Mouse (Mus musculus): ENCODE measurements around the gene Gm48551. TPM values are rescaled to one million over a fixed set of nuclear protein-coding genes. Genes with fewer than 3 reads are reported as not detected.

Gm48551 gene
- total RNA-seq, 2 experiments from 2014 or later = 0.57 to 0.97 TPM

GRCm38 (mm10) chr10:81403511-81403910 lies 19.2 kb downstream of the Gm48551 start:
- no peak for DNase-seq (ENCODE audit: low spot score)

GRCm38 (mm10) chr10:81404082-81404481 lies 19.8 kb downstream of the Gm48551 start:
- DNase-seq (ENCODE audit: low spot score) = no peak

- no peak for DNase-seq (ENCODE audit: low spot score)
These were observed 20.5 kb downstream of the Gm48551 start for GRCm38 (mm10) chr10:81404720-81405119.

- no peak for DNase-seq (ENCODE audit: low spot score)
These were observed 21.4 kb downstream of the Gm48551 start for GRCm38 (mm10) chr10:81405588-81406201.

GRCm38 (mm10) chr10:81406504-81407440 lies 22.5 kb downstream of the Gm48551 start:
- peak; percentile 9 for DNase-seq (ENCODE audit: low spot score)

- DNase-seq (ENCODE audit: low spot score) = peak; percentile 85
These were observed 23.5 kb downstream of the Gm48551 start for GRCm38 (mm10) chr10:81407539-81408423.

GRCm38 (mm10) chr10:81408424-81408729 lies 24.1 kb downstream of the Gm48551 start:
- DNase-seq (ENCODE audit: low spot score) = no peak

GRCm38 (mm10) chr10:81408871-81409291 lies 24.6 kb downstream of the Gm48551 start:
- peak; percentile 88 for DNase-seq (ENCODE audit: low spot score)

GRCm38 (mm10) chr10:81409330-81409729 lies 25.1 kb downstream of the Gm48551 start:
- DNase-seq (ENCODE audit: low spot score) = peak; percentile 14

GRCm38 (mm10) chr10:81410350-81410749 lies 26.1 kb downstream of the Gm48551 start:
- DNase-seq (ENCODE audit: low spot score) = peak; percentile 15

GRCm38 (mm10) chr10:81410981-81411380 lies 26.7 kb downstream of the Gm48551 start:
- no peak for DNase-seq (ENCODE audit: low spot score)

GRCm38 (mm10) chr10:81411471-81412400 lies 27.5 kb downstream of the Gm48551 start:
- DNase-seq (ENCODE audit: low spot score) = peak; percentile 94

- DNase-seq (ENCODE audit: low spot score) = no peak
These were observed 28.5 kb downstream of the Gm48551 start for GRCm38 (mm10) chr10:81412586-81413309.

- peak; percentile 92 for DNase-seq (ENCODE audit: low spot score)
These were observed 29.3 kb downstream of the Gm48551 start for GRCm38 (mm10) chr10:81413310-81414261.

GRCm38 (mm10) chr10:81414682-81415081 lies 30.4 kb downstream of the Gm48551 start:
- DNase-seq (ENCODE audit: low spot score) = peak; percentile 66

- DNase-seq (ENCODE audit: low spot score) = no peak
These were observed 30.9 kb downstream of the Gm48551 start for GRCm38 (mm10) chr10:81415146-81415545.

- DNase-seq (ENCODE audit: low spot score) = peak; percentile 85
These were observed 31.5 kb downstream of the Gm48551 start for GRCm38 (mm10) chr10:81415549-81416310.

Measured in gastrocnemius, adult 18-20 months (tissue).